Mouse (Mus musculus): Measurements from ENCODE around the gene 0610012G03Rik.

Gene 0610012G03Rik

GRCm38 (mm10) chr16:31932840-31933697, 15.2 kb downstream of the 0610012G03Rik start:
- peak; percentile 64 for DNase-seq (ENCODE audit: low spot score)

- DNase-seq (ENCODE audit: low spot score) = no peak
These were observed 16.0 kb downstream of the 0610012G03Rik start for GRCm38 (mm10) chr16:31932255-31932654.

GRCm38 (mm10) chr16:31931330-31931729, 17.0 kb downstream of the 0610012G03Rik start:
- DNase-seq (ENCODE audit: low spot score) = no peak

DNA sequence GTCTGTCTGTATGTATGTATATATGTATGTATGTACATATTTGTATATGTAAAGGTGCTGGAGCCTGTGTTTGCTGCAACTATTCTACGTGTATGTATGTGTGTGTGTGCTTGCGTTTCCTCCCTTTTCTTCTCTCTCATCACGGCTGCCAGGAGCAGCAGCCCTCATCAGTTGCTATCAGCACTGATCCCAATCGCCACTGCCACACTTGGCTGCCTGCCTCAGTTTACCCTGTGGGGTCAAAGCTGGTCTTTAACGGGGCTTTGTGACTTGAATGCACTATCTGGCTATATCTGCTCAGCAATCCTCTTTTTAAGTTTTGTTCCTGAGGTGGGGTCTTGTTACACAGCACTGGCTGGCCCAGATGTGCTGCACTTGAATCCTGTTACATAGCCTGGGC, 20.9 kb downstream of the 0610012G03Rik start:
- no peak for DNase-seq (ENCODE audit: low spot score)

DNA sequence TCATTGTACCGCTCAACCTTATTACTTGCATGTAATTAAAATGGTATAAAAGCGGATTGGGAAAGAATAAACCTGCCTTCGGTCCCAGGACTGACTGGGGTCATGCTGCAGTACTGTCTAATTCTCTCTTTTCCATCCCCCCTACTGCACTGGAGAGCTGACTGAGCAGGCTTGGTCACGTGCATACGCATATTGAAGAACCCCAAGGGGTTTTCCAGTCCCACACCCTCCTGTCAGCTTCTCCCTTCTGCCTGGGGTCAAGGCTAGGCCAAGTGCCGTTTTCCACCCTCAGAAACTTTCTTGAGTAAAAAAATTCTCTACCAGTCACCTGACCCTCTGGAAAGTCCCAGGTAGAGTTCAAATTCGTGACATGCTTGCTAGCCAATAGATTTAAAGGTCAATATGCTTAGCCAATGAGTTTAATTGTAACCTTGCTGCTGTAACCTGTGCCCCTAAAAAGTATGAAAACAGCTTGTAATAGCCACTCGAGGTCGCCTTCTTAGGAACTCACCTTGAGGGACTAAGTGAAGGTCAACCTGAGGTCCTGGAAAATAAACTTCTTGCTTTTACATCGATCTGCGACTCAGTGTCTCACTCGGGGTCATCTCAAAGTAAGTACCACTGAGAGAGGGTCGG, 21.6 kb downstream of the 0610012G03Rik start:
- no peak for DNase-seq (ENCODE audit: low spot score)

GRCm38 (mm10) chr16:31926091-31926490, 22.2 kb downstream of the 0610012G03Rik start:
- no peak for DNase-seq (ENCODE audit: low spot score)

GRCm38 (mm10) chr16:31924368-31924767, 23.9 kb downstream of the 0610012G03Rik start:
- no peak for DNase-seq (ENCODE audit: low spot score)

DNA sequence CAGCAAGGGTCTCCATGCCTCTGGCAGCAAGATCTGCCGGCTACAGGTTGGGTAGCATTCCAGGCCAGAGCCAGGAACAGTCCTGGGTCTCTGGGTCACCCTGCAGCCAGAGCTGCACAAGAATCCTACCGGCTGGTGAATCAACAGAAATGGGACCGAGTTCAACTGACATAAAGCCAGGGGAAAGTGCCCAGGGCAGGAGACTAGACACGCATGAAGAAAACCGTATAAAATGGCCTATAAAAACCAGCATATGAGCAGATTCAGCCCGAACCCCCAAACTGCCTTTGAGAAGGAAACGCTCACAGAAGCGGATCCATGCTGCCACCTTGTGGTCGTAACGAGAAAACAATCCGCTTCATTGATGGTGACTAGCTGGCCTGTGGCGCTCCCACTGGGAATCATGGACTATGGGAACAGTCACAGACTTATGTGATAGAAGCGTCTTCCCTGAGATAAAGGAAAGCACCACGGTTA, 30.0 kb downstream of the 0610012G03Rik start:
- peak; percentile 67 for DNase-seq (ENCODE audit: low spot score)

DNA sequence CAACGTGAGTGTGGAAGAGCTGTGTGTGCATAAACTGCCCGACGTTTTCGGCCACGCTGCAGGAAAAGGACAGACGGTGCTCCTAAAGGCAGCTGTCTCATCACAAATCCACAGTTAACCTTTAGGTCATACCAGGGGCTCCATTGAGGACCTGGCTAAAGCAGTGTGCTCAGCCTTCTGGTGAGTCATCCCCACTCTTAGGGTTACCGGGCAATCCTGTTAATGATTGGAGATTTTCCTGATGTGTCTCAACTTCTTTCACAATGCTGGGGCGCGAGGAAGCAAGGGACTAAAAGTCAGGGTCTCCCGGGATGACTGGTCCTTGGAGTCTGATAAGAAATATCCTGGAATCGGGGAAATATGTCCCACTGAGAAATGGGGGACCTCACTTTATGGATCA, 30.5 kb downstream of the 0610012G03Rik start:
- no peak for DNase-seq (ENCODE audit: low spot score)

GRCm38 (mm10) chr16:31910281-31910847, 37.9 kb downstream of the 0610012G03Rik start:
- DNase-seq (ENCODE audit: low spot score) = no peak

GRCm38 (mm10) chr16:31908959-31909358, 39.3 kb downstream of the 0610012G03Rik start:
- no peak for DNase-seq (ENCODE audit: low spot score)

DNA sequence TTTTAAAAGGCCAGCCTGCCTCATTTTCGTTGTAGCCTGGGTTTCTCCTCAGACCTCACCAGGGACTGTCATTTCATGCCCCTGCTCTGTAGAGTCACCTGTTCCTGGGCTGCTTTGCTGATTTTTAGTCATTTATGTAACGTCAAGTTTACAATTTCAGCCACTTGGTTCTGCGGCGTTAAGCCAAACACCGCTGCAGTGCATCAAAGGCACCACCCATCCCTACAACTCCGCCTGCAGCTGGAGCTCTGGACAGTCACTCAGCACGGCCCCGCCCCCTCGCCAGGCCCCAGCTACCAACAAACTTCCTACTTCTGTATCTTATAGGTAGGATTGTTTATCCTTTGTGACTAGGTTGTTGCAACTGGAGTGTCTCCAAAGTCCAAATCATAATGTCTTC, 41.4 kb downstream of the 0610012G03Rik start:
- no peak for DNase-seq (ENCODE audit: low spot score)

- no peak for DNase-seq (ENCODE audit: low spot score)
These were observed 42.1 kb downstream of the 0610012G03Rik start for GRCm38 (mm10) chr16:31905891-31906825.

- DNase-seq (ENCODE audit: low spot score) = peak; percentile 49
These were observed 43.0 kb downstream of the 0610012G03Rik start for GRCm38 (mm10) chr16:31905331-31905730.

GRCm38 (mm10) chr16:31903239-31903638, 45.1 kb downstream of the 0610012G03Rik start:
- no peak for DNase-seq (ENCODE audit: low spot score)

DNA sequence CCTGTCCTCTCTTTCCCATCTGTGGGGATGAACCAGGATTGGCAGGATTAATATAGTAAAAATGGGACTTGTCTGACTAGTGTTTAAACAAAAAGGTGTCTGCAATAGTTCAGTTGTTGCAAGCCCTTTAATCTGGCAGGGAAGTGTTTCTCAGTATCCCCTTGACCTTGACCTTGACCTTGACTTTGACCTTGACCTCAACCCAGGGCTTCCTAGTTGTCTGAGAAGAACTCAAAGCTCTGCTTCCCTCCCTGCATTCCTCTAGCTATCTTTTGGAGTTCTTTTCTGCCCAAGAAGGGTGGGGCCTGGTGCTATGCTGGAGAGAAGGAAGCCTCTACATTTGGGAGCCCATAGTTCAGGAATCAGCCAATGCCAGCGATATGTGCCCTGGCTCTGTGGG, 46.4 kb downstream of the 0610012G03Rik start:
- DNase-seq (ENCODE audit: low spot score) = no peak

DNA sequence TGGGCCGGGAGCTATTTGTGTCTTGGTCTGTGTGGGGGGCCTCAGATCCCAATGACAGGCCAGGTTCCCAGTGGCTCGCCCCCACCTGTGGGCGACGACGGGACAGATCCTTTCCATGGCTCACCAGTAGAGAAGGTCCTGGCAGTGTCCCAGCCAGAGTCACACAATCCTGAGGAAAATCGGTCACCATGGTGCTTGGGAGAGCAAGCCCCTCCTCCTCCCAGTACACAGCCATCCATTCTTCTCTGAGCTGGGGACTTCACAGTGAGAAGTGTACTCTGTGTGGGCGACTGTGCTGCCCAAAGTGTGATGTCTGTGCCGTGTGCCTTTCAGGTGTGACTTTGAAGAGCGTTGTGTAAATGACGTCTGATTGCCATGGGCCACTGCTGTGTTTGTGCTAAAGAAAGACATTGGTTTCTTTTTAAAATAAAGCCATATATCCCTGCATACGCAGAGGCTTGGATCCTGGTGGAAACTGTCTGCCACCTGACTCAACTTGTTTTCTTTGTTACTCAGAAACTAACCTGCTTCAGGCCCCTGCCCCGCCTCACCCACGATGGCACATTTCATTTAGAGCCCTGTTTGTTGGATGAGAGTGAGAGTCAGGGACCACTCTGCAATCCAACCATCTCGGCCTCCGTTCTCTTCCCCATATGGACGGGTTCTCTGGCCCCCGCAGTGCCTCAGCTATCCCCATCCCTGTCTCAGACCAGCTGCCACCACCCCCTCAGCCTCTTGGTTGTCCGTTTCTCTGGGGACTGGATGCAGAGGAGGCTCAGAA, 49.6 kb downstream of the 0610012G03Rik start:
- no peak for DNase-seq (ENCODE audit: low spot score)
